Mouse (Mus musculus) liver, embryonic 12.5 days (tissue): ENCODE results near the gene Ska2. TPM values are rescaled to one million over a fixed set of nuclear protein-coding genes. Genes with fewer than 3 reads are reported as not detected.

Experiments used
- microRNA counts: library from miRNA; unstranded; fragments of <30 nt; microRNA quantifications from one replicate; lab custom pipeline; 2017
- microRNA-seq: library from miRNA; unstranded; fragments of <30 nt; microRNA quantifications from one replicate; pipeline ENCODE4, GENCODE M21; 2017
- polyA plus RNA-seq: library from polyadenylated mRNA; unstranded; fragments of >200 nt; fragmentation: Nextera tagmentation; extraction: Ambion mirVana; gene quantifications from 2 replicates; pipeline ENCODE4 v1.2.1, GENCODE M21; 2016

The Ska2 gene
- polyA plus RNA-seq, 1 experiment from 2014 or later: 32.6 TPM

MicroRNAs encoded within 50 kb of the gene (microRNA counts, 519-probe panel; counts per million panel counts)
- microRNA mmu-miR-301a (lab: Ali Mortazavi, UCI): 6,282 counts per million, percentile 93 among the panel's probes with 10 or more counts

Small RNA genes within 50 kb of the gene (microRNA-seq; reads per million reads assigned to microRNA genes)
- gene Mir301: 1,211 reads per million, percentile 76 among the genes with 10 or more reads in this experiment

Other genes with a start within 250 kb of the Ska2 start
- 1.3 and 1.4 TPM in 2 replicates for gene Ypel2, start 115.5 kb upstream of the Ska2 start, polyA plus RNA-seq
- gene Gdpd1, start 35.2 kb upstream of the Ska2 start, polyA plus RNA-seq: 6.2 and 6.8 TPM in 2 replicates
- 12.9 and 14.8 TPM in 2 replicates for gene Smg8, start 22.5 kb upstream of the Ska2 start, polyA plus RNA-seq
- gene Prr11, start 526 bp upstream of the Ska2 start, polyA plus RNA-seq: 6.4 and 7.1 TPM in 2 replicates
- gene Trim37, start 17.8 kb downstream of the Ska2 start, polyA plus RNA-seq: 35.8 and 37.0 TPM in 2 replicates
- 2.9 and 3.4 TPM in 2 replicates for gene Ppm1e, start 249.8 kb downstream of the Ska2 start, polyA plus RNA-seq